Mouse (Mus musculus) intestine, postnatal 0 days (tissue): Measurements from ENCODE around the gene Irf6. TPM values are rescaled to one million over a fixed set of nuclear protein-coding genes. Genes with fewer than 3 reads are reported as not detected.

Experiments used
- ATAC-seq: fragments of 200-750 bp; cut with Nextera tagmentation; 2 replicates; pipeline ENCODE4 v1.8.0; 2017; ENCODE audit warnings: mild to moderate bottlenecking, moderate TSS enrichment, moderate library complexity
- H3K27ac ChIP-seq: fragments of 300-500 bp; sonication (generic); 2 replicates; pipeline ENCODE4 v1.5.1; 2014; ENCODE audit warnings: mild to moderate bottlenecking, low read depth, low read length, moderate library complexity
- H3K27me3 ChIP-seq: fragments of 300-500 bp; sonication (generic); replicated peaks from 2 replicates; pipeline ENCODE4 v1.6.1; 2014; ENCODE audit warnings: low read length, mixed read lengths; ENCODE audit not compliant: control insufficient read depth, insufficient read depth
- H3K36me3 ChIP-seq: fragments of 300-500 bp; sonication (generic); 2 replicates; pipeline ENCODE4 v1.6.1; 2014; ENCODE audit warnings: mild to moderate bottlenecking, moderate library complexity; ENCODE audit not compliant: control insufficient read depth, insufficient read depth
- H3K4me1 ChIP-seq: fragments of 300-500 bp; sonication (generic); replicated peaks from 2 replicates; pipeline ENCODE4 v1.6.1; 2014; ENCODE audit warnings: antibody characterized with exemption, low read length, mixed read lengths; ENCODE audit not compliant: control insufficient read depth, insufficient read depth
- H3K4me2 ChIP-seq: fragments of 300-500 bp; sonication (generic); replicated peaks from 2 replicates; pipeline ENCODE4 v1.6.1; 2014; ENCODE audit warnings: low read depth, mild to moderate bottlenecking, moderate library complexity
- H3K4me3 ChIP-seq: fragments of 300-500 bp; sonication (generic); 2 replicates; pipeline ENCODE4 v1.5.1; 2014; ENCODE audit warnings: low read depth, low read length
- H3K9ac ChIP-seq: fragments of 300-500 bp; sonication (generic); 2 replicates; pipeline ENCODE4 v1.6.1; 2014; ENCODE audit warnings: mild to moderate bottlenecking, low read depth, low read length
- H3K9me3 ChIP-seq: fragments of 300-500 bp; sonication (generic); 2 replicates; pipeline ENCODE4 v1.6.1; 2016; ENCODE audit warnings: mixed run types; ENCODE audit not compliant: control insufficient read depth
- CTCF ChIP-seq: sonication (generic); IDR thresholded peaks from 2 replicates; pipeline ENCODE4 v1.5.1; 2016; ENCODE audit warnings: low read depth, mild to moderate bottlenecking, control low read depth, antibody characterized with exemption, moderate library complexity
- WGBS: fragments of 180-500 bp; shearing (Covaris S2); extraction: QIAGEN DNeasy Blood & Tissue Kit; methylation state at CpG from one replicate; pipeline ENCODE4 v1.1.7; 2014; 5-methylcytosine and 5-hydroxymethylcytosine counted together
- polyA plus RNA-seq: library from polyadenylated mRNA; unstranded; fragments of >200 nt; fragmentation: Nextera tagmentation; extraction: Ambion mirVana; gene quantifications from 2 replicates; pipeline ENCODE4 v1.2.1, GENCODE M21; 2015

Gene Irf6
- polyA plus RNA-seq, 1 experiment from 2014 or later: 48.3 TPM

GRCm38 (mm10) chr1:193173810-193174129 lies 20.9 kb downstream of the Irf6 start:
- Histone ChIP-seq H3K4me3 (peak overlapping the region; percentile 71), H3K36me3 (no peaks in the 10 kb centered on the region; the same call in 1 of the 2 replicates), H3K27ac (peak overlapping the region; percentile 54), H3K4me2 (peak overlapping the region; percentile 68), H3K4me1 (peaks cover 10% of the 10 kb centered on the region; the same call in 1 of the 2 replicates), H3K9me3 (no peaks in the 10 kb centered on the region), H3K9ac (peak overlapping the region; percentile 45), H3K27me3 (no peaks in the 10 kb centered on the region)
- ATAC-seq: peak; percentile 44; the same call in 1 of the 2 replicates
- TF ChIP-seq CTCF: no peak
- WGBS: 10% methylated on average over 9 of the region's 9 CpGs

- no peak for ATAC-seq
- TF ChIP-seq CTCF: no peak
- WGBS: 61% methylated on average over 13 of the region's 13 CpGs
These were observed 21.3 kb downstream of the Irf6 start for GRCm38 (mm10) chr1:193174143-193174733.

GRCm38 (mm10) chr1:193181104-193181503 lies 28.2 kb downstream of the Irf6 start:
- Histone ChIP-seq H3K27ac (peak overlapping the region; percentile 74), H3K9ac (no peak overlapping the region), H3K36me3 (no peaks in the 10 kb centered on the region), H3K4me1 (peaks cover 5% of the 10 kb centered on the region; the same call in 1 of the 2 replicates), H3K4me2 (peak overlapping the region; percentile 30), H3K4me3 (no peak overlapping the region), H3K27me3 (no peaks in the 10 kb centered on the region), H3K9me3 (no peaks in the 10 kb centered on the region)
- WGBS: 36% methylated on average over 3 of the region's 3 CpGs
- peak; percentile 70 for ATAC-seq
- TF ChIP-seq CTCF: no peak

More at GRCm38 (mm10) chr1:193174143-193174733, 21.3 kb downstream of the Irf6 start:
- H3K4me3 ChIP-seq: peak overlapping the region; percentile 71
- H3K27ac ChIP-seq: peak overlapping the region; percentile 54
- H3K9ac ChIP-seq: peak overlapping the region; percentile 45
- H3K36me3 ChIP-seq: no peaks in the 10 kb centered on the region; the same call in 1 of the 2 replicates
- peak overlapping the region; percentile 68 for H3K4me2 ChIP-seq
- H3K9me3 ChIP-seq: no peaks in the 10 kb centered on the region
- no peaks in the 10 kb centered on the region for H3K27me3 ChIP-seq
- H3K4me1 ChIP-seq: peaks cover 10% of the 10 kb centered on the region; the same call in 1 of the 2 replicates

- Histone ChIP-seq H3K4me2 (no peak overlapping the region), H3K27me3 (no peaks in the 10 kb centered on the region), H3K4me1 (0 out of 2 replicates have a peak, but pooled peaks cover 17% of the 10 kb centered on the region), H3K9me3 (no peaks in the 10 kb centered on the region), H3K27ac (no peak overlapping the region), H3K36me3 (no peaks in the 10 kb centered on the region), H3K4me3 (no peak overlapping the region), H3K9ac (no peak overlapping the region)
- TF ChIP-seq CTCF: no peak
- 42% methylated on average over 6 of the region's 6 CpGs for WGBS
- ATAC-seq: 0 out of 2 replicates have a peak, but pooled peaks have one; percentile 20
These were observed 35.3 kb downstream of the Irf6 start for GRCm38 (mm10) chr1:193188257-193188656.

- TF ChIP-seq CTCF: no peak
- Histone ChIP-seq H3K9me3 (no peaks in the 10 kb centered on the region), H3K27ac (peak overlapping the region; percentile 54), H3K4me1 (0 out of 2 replicates have a peak, but pooled peaks cover 17% of the 10 kb centered on the region), H3K4me3 (no peak overlapping the region), H3K27me3 (no peaks in the 10 kb centered on the region), H3K36me3 (no peaks in the 10 kb centered on the region), H3K4me2 (peak overlapping the region; percentile 17; the same call in 1 of the 2 replicates), H3K9ac (peak overlapping the region; percentile 2; the same call in 1 of the 2 replicates)
- WGBS: 11% methylated on average over 9 of the region's 9 CpGs
- ATAC-seq: peak; percentile 74
These were observed 36.3 kb downstream of the Irf6 start for GRCm38 (mm10) chr1:193189151-193189621.

- Histone ChIP-seq H3K27me3 (no peaks in the 10 kb centered on the region), H3K9ac (no peak overlapping the region), H3K4me2 (0 out of 2 replicates have a peak overlapping the region, but pooled peaks have one; percentile 17), H3K9me3 (no peaks in the 10 kb centered on the region), H3K36me3 (no peaks in the 10 kb centered on the region), H3K4me1 (0 out of 2 replicates have a peak, but pooled peaks cover 17% of the 10 kb centered on the region), H3K4me3 (no peak overlapping the region), H3K27ac (peak overlapping the region; percentile 54)
- no peak for TF ChIP-seq CTCF
- WGBS: 38% methylated on average over 3 of the region's 3 CpGs
- ATAC-seq: no peak
These were observed 36.9 kb downstream of the Irf6 start for GRCm38 (mm10) chr1:193189771-193190170.
